Mouse (Mus musculus) thymus, adult 2 months (tissue): ENCODE measurements around the gene Gm5741.

Experiments used
- CTCF ChIP-seq: fragments of 200-500 bp; IDR thresholded peaks from 2 replicates; pipeline ENCODE4 v1.5.1; 2012; ENCODE audit warnings: mild to moderate bottlenecking, control low read depth, low read length, moderate library complexity, borderline replicate concordance; ENCODE audit not compliant: control insufficient read depth, poor library complexity, insufficient read depth; ENCODE audit errors: extremely low read depth
- POLR2A ChIP-seq: fragments of 200-500 bp; IDR thresholded peaks from 2 replicates; pipeline ENCODE4 v1.6.1; 2012; ENCODE audit warnings: mild to moderate bottlenecking, low read length, control low read depth, moderate library complexity; ENCODE audit not compliant: control insufficient read depth, poor library complexity, insufficient read depth; ENCODE audit errors: extremely low read depth

GRCm38 (mm10) chr8:85043619-85044018 is 24.2 kb downstream of the Gm5741 start:
- no peak for TF ChIP-seq POLR2A
- TF ChIP-seq CTCF: no peak
